Mouse (Mus musculus): ENCODE measurements around the gene Lpin2.
A peak's percentile ranks its signal among the peaks of the same experiment; 100 is the strongest.

Lpin2 gene

DNA sequence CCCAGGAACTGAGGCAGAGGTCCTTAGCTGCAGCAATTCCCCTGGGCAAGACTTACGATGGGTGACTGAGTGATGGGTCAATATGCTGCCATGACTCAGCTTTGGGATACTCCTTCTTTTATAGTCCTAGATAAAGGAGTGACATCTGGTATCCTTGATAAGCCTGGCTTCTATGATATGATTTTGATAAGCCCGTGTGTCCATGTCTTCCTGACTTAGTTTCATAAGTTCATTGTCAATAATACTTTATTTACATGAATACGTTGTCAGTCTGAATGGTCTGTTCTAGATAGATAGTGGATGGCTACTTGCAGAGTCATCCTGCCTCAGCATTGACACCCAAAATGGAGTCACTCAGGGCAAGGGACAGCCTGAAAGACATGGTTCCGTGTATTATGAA, 11.2 kb upstream of the Lpin2 start:
- DNase-seq (ENCODE audit: low read depth, low spot score), result no peak

DNA sequence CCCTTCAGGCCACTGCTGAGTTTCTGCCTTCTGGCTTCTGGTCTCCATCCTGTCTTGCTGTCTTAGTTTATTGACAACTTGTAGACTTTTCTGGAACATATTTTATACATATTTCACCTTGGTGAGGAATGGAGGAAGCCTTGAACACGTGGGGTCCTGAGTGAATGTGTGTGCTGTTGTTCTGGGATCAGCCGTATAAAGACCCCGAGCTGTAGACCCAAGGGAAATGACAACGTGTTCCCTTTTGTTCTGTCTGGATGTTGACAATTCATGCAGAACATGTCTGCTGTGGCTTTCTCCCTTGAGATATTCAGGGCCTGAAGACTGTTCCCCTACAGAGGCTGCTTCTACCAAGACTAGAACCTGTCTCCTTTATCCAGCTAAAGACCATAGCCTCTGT, 5.0 kb upstream of the Lpin2 start:
- DNase-seq (ENCODE audit: low read depth, low spot score), result no peak

DNA sequence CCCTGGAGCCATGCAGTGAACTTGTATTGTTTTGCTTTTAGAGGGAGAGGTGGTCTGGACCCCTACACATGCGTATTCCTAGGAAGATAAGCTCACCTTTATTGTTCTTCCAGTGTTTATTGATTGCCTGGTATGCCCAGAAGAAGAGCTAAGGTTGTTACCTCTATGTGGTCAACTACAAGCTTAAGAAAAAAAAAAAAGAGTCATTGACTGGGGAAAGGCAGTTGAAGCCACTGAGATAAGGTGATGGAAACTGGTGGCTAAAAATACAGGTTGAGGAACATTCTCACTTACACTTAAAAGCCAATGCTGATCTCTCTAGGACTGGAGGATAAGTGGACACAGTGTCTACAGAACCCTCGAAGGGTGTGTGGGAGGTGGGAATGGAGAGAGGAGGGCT, 4.4 kb upstream of the Lpin2 start:
- no peak for DNase-seq (ENCODE audit: low read depth, low spot score)

DNA sequence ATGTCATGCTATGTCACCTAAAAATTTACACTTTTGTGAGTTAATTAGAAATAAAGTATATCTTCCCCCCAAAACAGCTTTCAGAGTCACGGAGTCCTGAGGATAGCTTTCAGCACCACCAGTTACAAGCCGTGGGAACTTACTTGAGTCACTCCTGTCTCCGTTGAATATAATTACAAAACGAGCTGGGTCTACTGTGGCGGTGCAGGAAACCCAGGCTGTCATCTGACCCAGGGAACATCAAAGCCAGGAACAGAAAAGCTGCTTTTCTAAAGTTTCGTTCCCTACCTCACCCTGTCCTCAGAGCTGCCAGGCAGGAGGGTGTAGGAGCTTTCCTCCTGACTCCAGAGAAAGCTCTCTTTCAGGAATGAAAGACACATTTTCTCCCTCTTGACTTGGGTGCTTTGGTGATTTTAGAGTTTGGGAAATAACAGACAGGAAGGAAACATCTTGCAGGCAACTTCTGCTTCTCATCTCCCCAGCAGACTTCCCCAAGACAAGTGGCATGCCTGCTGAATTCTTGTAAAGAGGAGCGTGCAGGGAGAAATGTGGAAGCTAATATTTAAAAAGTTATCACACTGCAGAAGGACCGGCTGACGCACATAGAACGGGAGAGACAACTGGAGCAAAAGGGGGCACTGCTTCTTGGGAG, 3.7 kb upstream of the Lpin2 start:
- DNase-seq (ENCODE audit: low read depth, low spot score), result no peak

DNA sequence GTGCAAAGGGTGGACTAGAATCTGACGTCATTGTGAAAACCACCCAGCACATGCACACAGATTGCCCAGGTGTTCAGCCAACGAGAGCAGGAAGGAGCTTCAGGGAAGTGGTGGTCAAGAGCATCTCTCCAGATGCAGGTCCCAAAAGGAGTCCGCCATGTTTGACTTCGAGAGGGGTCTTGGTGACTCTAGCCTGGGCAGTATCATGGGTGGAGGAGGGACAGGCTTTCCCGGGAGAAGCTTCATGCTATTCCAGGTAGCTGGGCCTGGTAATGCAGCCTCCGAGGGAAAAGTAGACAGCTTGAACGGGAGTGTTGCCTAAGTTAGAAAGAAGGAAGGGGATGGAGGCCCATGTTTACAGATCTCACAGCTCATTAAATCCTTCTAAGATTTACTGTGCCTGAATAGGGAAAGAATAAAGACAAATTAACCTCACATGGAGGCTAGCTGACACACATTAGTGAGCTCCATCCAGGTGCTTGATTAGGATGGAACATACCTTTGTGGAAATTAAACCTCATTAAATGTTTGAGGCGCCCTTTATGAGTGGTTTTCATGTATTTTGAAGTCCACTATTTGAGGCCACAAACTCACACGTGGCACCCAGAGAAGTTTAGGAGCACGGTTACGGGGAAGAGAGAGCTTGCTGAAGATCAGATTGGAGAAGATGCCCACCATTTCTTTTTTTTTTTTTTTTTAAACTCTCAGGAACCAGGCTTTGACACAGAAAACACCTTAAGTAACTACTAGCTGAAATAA, 2.6 kb upstream of the Lpin2 start:
- DNase-seq (ENCODE audit: low read depth, low spot score), result no peak

- DNase-seq (ENCODE audit: low read depth, low spot score), result no peak
Measured at GRCm38 (mm10) chr17:71180601-71181000, 1.8 kb upstream of the Lpin2 start.

GRCm38 (mm10) chr17:71182871-71183656, 704 bp downstream of the Lpin2 start:
- peak; percentile 85 for DNase-seq (ENCODE audit: low read depth, low spot score)

DNA sequence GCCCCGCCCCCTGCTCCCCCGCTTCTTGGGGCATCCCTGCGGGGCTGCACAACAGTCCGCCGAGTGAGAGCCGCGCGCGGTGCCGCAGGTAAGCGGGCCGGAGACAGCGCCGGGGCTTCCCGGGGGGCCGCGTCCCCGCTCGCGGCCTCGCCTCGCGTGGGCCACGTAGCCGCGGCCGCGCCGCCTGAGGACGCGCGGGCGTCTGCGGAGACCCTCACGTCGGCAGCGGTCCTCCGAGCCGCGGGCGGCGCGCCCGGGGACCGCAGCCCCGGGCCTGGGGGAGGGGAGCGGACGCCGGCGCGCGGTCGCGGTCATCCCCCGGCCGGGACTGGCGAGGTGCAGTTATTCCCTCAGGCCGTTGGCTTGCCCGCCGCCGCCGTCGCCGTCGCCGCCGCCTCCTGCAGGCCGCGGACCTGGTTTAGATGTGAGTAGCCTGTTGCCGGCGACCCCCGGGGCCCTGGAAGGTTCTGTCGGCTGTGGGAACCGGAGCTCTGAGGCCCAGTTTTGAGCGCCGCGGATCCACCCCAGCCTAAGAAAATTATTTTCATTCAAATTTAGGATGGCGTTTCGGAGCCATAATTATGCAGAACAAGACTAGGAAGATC, 1.4 kb downstream of the Lpin2 start:
- DNase-seq (ENCODE audit: low read depth, low spot score), result peak; percentile 31

DNA sequence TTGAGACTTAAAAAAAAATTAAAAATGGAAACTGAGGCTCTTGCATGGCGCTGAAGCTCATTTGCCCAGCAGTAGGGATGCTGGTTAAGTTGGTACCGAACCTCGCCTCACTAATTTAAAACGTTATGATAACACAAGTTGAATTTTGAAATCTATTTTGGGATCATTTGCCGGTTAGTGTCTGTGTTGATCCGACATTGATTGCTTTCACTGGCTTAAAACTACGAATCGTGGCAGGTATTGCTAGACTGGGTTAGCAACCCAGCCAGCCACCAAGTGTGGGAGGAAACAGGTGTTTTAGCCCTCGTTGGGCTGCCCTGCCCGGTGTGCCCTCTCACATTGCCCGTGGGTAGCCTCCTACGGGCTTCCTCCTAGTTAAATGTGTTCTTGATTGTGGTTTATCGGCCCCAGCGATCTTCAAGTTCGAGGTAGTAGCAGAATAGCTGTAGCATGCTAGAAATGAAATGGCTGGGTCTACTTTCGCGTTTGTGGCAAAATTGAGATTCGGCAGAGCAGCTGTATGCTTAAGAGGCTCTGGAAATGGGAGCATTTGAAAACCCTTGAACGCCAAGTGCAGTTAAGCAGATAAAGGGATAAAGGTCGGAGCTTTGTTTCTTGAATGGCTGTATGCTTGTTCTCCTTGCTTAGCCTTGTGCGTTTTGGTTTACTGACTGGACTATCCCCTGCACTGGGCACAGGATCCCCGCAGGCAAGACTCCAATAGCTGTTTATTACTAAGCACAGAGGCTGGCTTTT, 2.2 kb downstream of the Lpin2 start:
- no peak for DNase-seq (ENCODE audit: low read depth, low spot score)

DNA sequence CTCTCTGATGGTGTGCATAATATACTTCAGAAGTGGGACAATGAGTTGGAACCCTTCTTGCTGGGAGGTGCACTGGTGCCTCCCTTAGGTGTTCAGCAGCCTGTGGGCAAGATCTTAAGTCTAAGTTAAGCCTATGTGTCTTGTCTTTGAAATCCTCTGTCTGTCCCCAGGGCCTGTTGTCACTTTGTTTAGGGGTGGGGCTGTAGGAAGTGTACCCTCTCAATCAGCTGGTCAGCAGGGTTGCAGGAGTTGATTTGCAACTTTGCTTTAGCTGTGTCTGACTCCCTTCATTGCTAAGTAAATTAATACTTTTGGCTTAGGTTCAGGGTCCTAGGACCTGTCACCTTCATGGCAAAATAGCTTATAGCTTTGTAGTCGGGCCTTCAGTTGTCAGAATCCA, 3.0 kb downstream of the Lpin2 start:
- DNase-seq (ENCODE audit: low read depth, low spot score), result no peak

- no peak for DNase-seq (ENCODE audit: low read depth, low spot score)
Measured at GRCm38 (mm10) chr17:71190589-71190988, 8.2 kb downstream of the Lpin2 start.

DNA sequence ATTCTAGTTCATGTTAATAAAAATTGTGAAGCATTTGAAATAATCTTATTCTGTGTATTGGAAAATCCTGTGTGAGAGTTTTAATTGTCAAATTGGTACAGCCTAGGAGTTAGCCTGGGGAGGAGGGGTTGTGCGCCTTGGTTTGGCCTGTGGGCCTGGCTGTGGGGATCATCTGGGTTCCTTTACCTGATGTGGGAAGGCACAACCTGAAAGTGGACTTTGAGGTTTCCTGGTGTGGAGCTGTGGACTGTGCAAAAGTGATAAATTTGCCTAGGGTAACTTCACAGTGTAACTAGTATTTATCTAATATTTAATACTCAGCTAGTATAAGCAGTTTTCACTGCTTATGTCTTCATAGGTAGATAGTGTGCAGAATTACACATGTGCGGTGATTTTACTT, 8.7 kb downstream of the Lpin2 start:
- no peak for DNase-seq (ENCODE audit: low read depth, low spot score)

DNA sequence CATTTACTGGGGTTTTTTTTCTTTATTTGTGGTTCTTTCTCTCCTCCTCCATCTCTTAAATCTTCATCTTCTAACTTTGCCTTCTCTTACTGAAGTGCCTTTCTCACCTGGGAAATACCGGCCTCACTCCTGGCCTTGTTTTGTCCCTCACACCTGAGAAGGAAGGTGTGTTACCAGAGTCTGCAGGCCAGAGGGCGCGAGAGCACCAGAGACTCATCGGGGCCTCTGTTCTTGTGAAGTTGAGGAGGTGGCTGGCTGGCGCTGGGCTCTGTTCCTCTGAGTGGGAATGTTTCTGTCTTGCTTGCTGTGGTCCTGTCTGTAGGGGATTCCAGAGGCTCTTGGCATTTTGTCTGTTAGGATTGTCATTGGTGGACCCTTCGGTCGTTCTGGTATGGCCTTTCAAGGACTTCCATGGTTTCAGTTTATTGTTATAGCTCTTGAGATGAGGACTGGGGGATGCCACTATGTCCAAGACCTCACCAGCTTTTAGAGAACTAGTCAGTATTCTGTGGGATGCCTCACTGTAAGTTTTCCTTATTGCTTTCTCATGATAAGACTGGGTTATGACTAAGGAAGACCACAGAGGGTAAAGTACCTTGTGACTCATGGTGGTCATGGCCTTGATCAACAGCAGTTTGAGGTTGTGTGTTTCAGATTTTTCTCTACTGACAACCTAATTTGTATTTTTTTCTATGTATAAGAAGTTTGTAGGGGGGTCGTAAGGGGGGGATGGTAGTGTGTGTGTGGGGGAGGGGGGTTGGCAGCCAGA, 9.5 kb downstream of the Lpin2 start:
- peak; percentile 24 for DNase-seq (ENCODE audit: low read depth, low spot score)

- no peak for DNase-seq (ENCODE audit: low read depth, low spot score)
Measured at GRCm38 (mm10) chr17:71193019-71193418, 10.7 kb downstream of the Lpin2 start.

DNA sequence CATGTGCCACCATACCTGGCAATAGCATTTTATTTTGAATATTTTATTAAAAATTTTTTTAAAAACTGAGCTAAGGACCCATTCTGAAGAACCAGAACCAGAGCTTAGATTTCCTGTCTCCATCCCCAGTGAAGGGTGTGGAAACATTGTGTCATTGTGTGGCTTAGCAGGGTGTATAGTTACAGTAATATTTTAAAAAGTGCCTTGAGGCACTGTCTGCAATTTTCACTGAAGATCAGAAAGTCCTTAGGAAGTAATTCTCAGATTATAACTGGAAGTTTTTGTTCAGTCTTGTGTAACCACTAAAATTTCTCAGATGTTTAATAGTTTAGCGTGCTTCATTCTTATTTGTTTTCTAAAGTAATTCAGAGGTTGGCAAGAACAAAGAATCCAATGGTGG, 11.1 kb downstream of the Lpin2 start:
- DNase-seq (ENCODE audit: low read depth, low spot score), result no peak

DNA sequence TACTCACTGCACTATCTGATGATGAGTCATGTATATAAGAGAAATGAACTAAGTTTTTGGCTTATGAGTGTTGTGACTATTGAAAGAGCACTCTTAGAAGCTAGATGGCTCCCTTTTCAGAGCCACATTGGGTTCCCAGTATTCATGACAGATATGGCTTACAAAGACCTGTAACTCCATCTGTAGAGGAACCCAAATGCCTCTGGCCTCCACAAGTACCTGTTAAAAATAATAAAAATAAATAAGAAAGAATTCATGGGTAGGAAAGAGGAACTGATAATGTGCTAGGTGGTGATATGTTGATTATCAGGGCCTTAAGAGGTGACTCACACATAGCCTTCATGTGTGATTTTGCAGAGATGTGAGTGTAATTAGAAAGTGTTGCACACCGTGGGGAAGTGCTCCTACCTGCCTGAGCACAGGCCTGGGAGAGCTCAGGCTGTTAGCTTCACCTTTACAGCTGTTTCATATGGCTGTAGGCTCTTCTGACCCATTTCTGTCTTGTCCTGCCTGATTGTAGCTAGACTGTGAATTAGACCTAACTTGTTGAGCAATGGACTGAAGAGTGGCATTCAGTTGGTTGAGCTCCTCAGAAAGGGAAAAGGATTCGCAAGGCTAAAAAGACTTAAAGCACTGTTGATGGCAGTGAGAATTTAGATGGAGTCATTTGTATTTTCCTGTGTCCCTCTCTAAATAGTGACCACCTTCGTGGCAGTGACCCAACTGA, 12.7 kb downstream of the Lpin2 start:
- no peak for DNase-seq (ENCODE audit: low read depth, low spot score)

DNA sequence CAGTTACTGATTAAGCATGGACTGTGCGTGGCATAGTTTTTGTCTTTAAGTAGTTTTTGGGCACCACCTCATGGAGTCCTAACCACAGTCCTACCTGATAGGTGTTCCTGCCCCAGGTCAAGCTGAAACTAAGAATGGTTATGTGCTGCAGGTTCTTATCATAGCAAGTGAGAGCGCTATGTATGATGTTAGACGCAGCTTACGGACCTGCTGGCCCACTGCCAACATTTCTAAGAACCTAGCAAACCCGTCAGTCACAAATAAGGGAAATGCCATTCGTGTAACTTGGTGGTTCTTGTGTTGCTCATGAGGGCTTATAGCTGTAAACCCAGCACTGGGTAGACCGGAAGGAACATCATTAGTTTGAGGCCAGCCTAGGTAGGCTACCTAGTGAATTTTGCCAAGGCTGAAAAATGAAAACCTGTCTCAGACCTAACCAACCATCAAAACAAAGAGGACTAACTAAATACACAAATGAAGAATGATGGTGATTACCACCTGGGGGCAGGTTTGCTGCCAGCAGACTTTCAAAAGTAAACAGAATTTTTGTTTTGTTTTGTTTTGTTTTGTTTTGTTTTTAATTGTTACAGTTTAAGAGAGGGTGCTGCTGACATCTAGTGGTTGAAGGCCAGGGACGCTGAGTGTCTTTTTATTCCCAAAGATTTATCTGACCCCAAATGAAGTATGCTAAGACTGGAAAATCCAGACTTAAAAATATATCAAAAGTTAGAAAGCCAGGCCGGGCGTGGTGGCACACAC, 13.5 kb downstream of the Lpin2 start:
- peak; percentile 22 for DNase-seq (ENCODE audit: low read depth, low spot score)

GRCm38 (mm10) chr17:71196415-71196814, 14.1 kb downstream of the Lpin2 start:
- no peak for DNase-seq (ENCODE audit: low read depth, low spot score)

DNA sequence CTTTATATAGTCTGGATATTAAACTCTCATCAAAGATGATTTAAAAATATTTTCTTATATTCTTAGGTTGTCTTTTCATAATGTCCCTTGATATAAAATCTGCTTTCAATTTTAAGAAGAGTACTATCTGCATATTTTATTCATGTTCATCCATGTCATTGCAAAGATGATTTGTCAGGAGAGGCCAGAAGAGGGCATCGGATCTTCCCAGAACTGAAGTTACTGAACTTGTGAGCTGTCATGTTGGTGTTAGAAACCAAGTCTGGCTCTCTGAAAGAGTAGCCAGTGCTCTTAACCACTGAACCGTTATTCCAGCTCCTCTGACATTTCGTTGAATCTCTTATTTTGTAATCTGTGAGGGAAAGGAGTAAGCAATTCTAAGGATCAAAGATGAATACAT, 17.0 kb downstream of the Lpin2 start:
- DNase-seq (ENCODE audit: low read depth, low spot score), result no peak

Measured in R1 (cell line).